Mouse (Mus musculus): ENCODE measurements around the gene Orm3. TPM values are rescaled to one million over a fixed set of nuclear protein-coding genes. Genes with fewer than 3 reads are reported as not detected.

Gene Orm3
- total RNA-seq, 2 experiments from 2014 or later: not detected

DNA sequence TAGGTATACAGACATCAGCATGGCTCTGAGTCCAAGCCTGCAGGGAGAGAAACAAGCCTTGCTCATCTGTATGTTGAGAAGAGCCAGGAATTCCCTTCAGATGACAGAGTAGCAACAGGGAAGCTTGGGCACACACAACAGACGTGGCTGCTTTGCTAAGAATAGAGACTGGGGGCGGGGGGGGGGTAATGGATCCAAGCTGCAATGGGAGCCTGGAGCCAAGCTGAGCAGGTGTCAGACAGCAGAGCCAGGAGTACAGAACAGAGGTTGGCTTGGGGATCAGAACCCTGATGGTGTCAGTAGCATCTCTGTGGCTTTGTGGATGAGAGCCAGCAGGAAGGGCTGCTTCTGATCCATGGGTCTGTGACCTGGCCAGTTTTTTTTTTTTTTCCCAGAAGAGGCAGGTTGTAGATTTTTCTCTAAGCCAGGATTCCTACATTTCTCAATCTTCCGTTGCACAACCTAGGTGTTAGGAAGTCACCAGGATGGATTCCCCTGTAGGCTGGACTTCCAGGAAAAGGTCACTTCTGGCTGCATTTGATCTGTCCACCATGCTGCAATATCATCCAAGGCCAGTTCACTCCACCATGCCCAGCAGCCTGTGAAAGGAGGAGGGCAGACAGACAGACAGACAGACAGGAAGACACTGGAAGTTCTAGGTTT lies 17.4 kb upstream of the Orm3 start:
- no peak overlapping the region for H3K27ac ChIP-seq
- TF ChIP-seq CTCF (IDR thresholded peaks at IDR 0.05): no peak

DNA sequence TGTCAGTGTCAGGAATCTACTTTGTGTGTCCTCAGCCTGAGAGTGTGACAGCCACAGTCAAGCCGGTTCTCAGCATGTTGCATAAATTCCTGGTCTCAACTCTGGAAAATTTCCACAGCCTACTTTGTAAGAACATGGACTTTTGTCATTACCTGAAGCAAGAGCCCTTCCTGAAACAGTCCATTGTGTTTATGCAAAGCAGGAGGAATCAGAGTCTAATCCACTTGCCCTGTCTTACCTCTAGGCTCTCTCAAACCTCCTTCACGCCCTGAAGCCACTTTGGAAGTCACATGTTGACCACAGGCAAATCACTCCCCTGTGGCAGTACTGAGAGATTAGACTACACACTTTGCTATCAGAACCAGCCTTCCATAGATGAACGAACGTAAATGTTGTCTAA lies 13.5 kb upstream of the Orm3 start:
- H3K4me3 ChIP-seq: no peak overlapping the region
- DNase-seq (ENCODE audit: extremely low spot score in 1 of 2, low spot score in 2 of 2): no peak
- no peak overlapping the region for H3K27ac ChIP-seq
- no peak for TF ChIP-seq CTCF (IDR thresholded peaks at IDR 0.05)
- intact Hi-C loops (cut with DNase I): no loop called here

More for the DNA sequence above, 17.4 kb upstream of the Orm3 start:
- intact Hi-C loops (cut with DNase I): no loop called here
- H3K4me3 ChIP-seq: no peak overlapping the region
- no peak for DNase-seq (ENCODE audit: extremely low spot score in 1 of 2, low spot score in 2 of 2)

DNA sequence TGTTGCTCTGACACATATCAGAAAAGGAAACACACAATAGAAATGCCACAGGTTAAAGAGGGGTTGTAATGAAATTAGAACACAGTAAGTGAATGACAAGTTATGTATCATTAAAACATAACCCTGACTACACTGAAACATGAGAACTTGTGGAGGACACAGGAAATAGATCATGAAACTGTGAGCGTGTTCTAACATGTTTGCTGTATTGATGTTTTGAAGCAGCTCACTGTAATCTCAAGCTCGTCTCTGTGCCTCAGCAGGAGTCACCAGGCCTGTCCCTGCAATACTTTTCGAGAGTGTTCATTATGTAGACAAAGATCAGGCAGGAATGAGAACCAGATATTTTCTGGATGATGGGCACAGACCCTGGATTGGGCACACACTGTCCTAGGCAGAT lies 12.4 kb upstream of the Orm3 start:
- DNase-seq (ENCODE audit: extremely low spot score in 1 of 2, low spot score in 2 of 2): no peak
- intact Hi-C loops (cut with DNase I): no loop called here
- no peak for TF ChIP-seq CTCF (IDR thresholded peaks at IDR 0.05)
- no peak overlapping the region for H3K4me3 ChIP-seq
- H3K27ac ChIP-seq: no peak overlapping the region

DNA sequence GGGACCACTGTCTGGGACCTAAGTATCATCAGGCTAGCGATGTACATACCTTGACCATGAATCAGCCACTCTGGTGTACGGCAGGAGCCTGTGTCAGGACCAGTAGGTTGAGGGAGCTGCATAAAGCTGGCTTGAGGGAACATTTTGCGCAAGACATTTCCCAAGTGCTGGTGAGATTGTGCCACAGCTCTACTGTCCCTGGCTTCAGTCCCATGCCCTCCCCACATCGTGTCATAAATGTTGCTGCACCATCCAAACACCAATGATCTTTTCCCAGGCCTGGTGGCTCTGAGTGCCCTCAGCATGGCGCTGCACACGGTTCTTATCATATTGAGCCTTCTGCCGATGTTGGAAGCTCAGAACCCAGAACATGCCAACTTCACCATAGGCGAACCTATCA lies 11.7 kb upstream of the Orm3 start, which contains the start of gene Orm1:
TSS of gene Orm1 (plus strand) at position 266 of the 400 bp plus-strand sequence.
- H3K4me3 ChIP-seq: no peak within 1 kb of the TSS
- intact Hi-C loops (cut with DNase I): no loop called here
- TF ChIP-seq CTCF (IDR thresholded peaks at IDR 0.05): no peak
- H3K27ac ChIP-seq: no peak within 1 kb of the TSS
- no peak for DNase-seq (ENCODE audit: extremely low spot score in 1 of 2, low spot score in 2 of 2)

DNA sequence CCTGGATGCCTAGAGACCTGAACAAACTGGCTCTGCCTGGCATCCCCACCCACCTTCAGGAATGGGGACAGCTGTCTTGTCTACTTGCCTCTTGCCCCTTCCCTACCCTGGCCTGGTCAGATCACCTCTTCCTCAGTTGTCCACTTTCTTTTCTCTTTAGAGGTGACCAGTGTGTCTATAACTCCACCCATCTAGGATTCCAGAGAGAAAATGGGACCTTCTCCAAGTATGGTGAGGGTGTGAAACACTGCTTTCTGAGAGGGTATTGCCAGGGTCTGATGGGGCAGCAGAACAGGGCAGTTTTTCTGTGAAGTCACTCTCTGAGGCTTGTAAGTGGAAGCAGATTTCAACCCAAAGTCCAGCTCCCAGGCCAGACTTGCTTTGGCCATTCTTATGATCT lies 10.7 kb upstream of the Orm3 start:
- Histone ChIP-seq H3K4me3 (no peak overlapping the region), H3K27ac (no peak overlapping the region)
- no peak for TF ChIP-seq CTCF (IDR thresholded peaks at IDR 0.05)
- intact Hi-C loops (cut with DNase I): no loop called here
- DNase-seq (ENCODE audit: extremely low spot score in 1 of 2, low spot score in 2 of 2): no peak

DNA sequence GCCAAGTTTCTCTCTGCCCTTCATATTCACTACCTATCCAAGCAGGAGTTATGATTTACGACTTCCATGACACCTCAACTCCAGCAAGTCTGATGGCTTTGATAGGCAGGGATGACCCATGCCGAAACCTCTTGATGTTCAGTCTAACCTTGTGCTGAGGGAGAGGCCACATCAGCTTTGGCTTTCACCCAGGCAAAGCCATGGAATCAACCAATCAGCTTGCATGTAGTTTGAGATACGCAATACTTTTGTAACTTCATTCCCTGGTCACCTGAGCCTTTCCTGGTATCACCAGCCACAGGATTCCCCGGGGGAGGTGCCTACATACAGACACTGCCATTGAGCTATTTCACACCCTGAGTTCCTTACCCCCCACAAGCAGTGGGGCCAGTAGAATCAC lies 9.3 kb upstream of the Orm3 start:
- Histone ChIP-seq H3K27ac (no peak overlapping the region), H3K4me3 (no peak overlapping the region)
- intact Hi-C loops (cut with DNase I): no loop called here
- no peak for TF ChIP-seq CTCF (IDR thresholded peaks at IDR 0.05)
- DNase-seq (ENCODE audit: extremely low spot score in 1 of 2, low spot score in 2 of 2): no peak

DNA sequence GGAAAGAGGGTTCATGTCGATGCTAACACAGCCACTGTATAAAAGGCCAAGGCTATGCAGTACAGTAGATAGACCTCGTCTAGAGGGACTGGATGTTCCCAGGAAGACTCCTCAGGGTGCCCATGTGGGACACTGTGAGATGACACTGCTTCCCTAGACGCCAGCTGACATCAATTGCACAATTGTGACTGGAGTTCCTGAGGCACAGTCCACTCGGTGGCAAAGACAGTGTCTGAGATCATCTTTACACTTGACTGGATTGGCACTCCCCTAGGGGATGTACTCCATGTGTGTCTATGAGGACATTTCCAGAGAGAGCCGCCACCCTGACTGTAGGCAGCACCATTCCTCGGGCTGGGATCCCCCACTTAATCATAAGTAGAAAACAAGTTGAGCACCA lies 7.4 kb upstream of the Orm3 start:
- H3K4me3 ChIP-seq: no peak overlapping the region
- no peak for TF ChIP-seq CTCF (IDR thresholded peaks at IDR 0.05)
- DNase-seq (ENCODE audit: extremely low spot score in 1 of 2, low spot score in 2 of 2): no peak
- H3K27ac ChIP-seq: no peak overlapping the region
- intact Hi-C loops (cut with DNase I): no loop called here

DNA sequence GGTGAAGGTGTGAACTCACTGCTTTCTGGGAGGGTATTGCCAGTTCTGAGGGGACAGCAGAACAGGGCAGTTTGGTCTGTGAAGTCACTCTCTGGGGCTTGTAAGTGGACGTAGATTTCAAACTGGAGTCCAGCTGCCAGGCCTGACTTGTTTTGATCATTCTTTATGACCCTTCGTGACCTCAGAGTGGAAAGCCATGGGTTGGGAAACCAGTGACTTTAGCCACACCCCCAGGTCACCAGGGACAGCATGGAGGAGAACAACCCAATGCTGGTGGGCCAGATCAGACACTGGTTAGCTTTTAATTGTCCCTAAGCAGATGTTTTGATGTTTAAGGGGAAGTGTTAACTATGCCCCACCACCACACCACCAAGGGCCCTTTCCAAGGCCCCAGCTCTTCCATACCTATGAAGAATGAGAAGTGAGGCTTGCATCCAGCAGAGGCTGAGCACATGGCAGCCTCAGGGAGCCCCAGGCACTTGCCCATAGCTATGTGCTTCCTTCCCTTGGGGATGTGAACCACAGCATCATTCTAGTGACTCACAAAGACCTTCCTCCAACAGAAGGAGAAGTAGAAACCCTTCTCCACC lies 1.1 kb downstream of the Orm3 start:
- intact Hi-C loops (cut with DNase I): no loop called here
- no peak for TF ChIP-seq CTCF (IDR thresholded peaks at IDR 0.05)
- Histone ChIP-seq H3K4me3 (no peak overlapping the region), H3K27ac (no peak overlapping the region)
- DNase-seq (ENCODE audit: extremely low spot score in 1 of 2, low spot score in 2 of 2): no peak

DNA sequence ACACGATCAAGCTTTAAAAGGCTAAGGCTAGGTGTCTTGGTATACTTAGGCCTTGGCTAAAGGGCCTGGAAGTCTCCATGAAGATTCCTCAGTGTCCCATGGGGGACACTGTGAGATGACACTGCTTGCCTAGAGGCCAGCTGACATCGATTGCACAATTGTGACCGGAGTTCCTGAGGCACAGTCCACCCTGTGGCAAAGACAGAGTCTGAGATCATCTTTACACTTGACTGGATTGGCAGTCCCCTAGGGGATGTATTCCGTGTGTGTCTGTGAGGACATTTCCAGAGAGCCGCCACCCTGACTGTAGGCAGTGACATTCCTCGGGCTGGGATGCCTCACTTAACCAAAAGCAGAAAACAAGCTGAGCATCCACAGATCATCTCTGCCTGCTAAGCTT lies 3.9 kb downstream of the Orm3 start:
- intact Hi-C loops (cut with DNase I): no loop called here
- DNase-seq (ENCODE audit: extremely low spot score in 1 of 2, low spot score in 2 of 2): no peak
- H3K4me3 ChIP-seq: no peak overlapping the region
- H3K27ac ChIP-seq: no peak overlapping the region
- no peak for TF ChIP-seq CTCF (IDR thresholded peaks at IDR 0.05)

DNA sequence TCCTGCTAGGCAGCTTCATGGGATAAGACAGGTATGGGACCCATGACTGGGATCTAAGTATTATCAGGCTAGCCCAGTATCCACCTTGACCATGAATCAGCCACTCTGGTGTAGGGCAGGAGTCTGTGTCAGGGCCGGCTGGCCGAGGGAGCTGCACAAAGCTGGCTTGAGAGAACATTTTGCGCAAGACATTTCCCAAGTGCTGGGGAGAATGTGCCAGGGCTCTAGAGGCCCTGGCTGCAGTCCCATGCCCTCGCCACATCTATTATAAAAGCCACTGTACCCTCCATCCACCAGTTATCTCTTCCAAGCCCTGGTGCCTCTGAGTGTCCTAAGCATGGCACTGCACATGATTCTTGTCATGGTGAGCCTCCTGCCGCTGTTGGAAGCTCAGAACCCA lies 6.2 kb downstream of the Orm3 start, which contains the start of gene Orm2:
TSS of gene Orm2 (plus strand) at position 300 of the 400 bp plus-strand sequence.
- no peak within 1 kb of the TSS for H3K27ac ChIP-seq
- DNase-seq (ENCODE audit: extremely low spot score in 1 of 2, low spot score in 2 of 2): no peak
- intact Hi-C loops (cut with DNase I): no loop called here
- no peak within 1 kb of the TSS for H3K4me3 ChIP-seq
- TF ChIP-seq CTCF (IDR thresholded peaks at IDR 0.05): no peak

DNA sequence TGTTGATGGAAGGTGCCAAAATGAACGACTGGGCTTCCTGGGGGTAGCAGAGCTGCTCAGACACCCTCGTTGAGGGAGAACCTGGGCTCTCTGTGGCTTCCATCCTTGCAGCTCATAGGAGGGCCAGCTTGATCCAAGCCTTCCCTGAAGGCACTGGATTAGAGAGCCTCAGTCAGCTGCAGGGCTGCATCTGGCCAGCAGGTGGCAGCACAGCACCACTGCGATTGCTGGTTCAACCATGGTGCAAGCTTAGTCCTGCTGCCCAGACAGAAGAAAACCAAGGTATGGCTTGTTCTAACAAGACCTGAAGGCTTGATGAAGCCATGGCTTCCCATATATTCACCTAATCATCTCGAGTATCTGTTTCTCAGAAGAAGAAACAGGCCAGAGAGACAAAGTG lies 12.6 kb downstream of the Orm3 start:
- Histone ChIP-seq H3K27ac (no peak overlapping the region), H3K4me3 (no peak overlapping the region)
- intact Hi-C loops (cut with DNase I): loop anchor here (1.0 to 2.0 kb wide), 2 partner anchors 40 to 1122 kb away; no protein-coding TSS in a partner anchor
- peak; percentile 83 to 93 for DNase-seq (ENCODE audit: extremely low spot score in 1 of 2, low spot score in 2 of 2)
- TF ChIP-seq CTCF (IDR thresholded peaks at IDR 0.05): peak; percentile 100

DNA sequence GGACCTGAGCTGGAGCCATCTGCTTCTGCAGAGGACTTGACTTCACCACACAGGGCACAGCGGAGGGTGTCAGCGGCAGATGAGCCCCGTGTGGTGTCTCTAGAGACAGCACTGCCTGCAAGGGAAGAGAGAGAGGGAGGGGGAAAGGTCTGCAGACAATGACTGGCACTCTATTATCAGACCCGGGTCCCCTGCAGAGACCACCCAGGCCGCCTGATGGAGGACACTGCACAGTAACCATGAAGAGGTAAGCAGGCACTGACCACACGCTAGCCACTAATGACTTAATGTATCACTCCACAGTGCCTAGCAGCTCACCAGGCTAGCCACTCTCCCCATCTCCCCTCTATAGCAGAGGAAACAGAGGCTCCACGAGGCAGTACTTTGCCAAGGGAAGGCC lies 14.9 kb downstream of the Orm3 start:
- no peak for TF ChIP-seq CTCF (IDR thresholded peaks at IDR 0.05)
- no peak for DNase-seq (ENCODE audit: extremely low spot score in 1 of 2, low spot score in 2 of 2)
- Histone ChIP-seq H3K27ac (no peak overlapping the region), H3K4me3 (no peak overlapping the region)
- intact Hi-C loops (cut with DNase I): no loop called here

DNA sequence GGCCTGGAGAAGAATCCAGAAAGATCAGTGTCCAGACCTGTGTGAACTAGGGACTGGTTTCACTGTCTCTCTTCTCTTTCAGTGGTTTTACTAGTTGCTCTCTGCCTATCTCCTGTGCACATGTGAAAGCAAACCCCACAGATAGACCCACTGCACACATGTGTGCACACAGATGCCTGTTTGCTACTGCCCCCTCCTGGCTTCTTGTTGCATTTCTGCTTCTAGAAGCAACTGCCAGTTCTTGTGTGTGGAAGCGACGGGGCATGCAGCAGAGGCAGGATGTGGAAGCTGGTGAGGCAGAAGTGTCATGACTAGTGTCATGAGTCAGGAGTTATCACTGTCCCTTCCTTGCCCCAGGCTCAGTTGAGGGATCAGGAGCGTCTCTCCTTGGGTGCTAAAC lies 15.9 kb downstream of the Orm3 start:
- peak; percentile 57 for TF ChIP-seq CTCF (IDR thresholded peaks at IDR 0.05)
- intact Hi-C loops (cut with DNase I): no loop called here
- H3K27ac ChIP-seq: no peak overlapping the region
- no peak overlapping the region for H3K4me3 ChIP-seq
- DNase-seq (ENCODE audit: extremely low spot score in 1 of 2, low spot score in 2 of 2): peak; percentile 22 to 24

All from left cerebral cortex, adult 2 months (tissue).